Mouse (Mus musculus) stomach, embryonic 16.5 days (tissue): ENCODE data around the gene Tube1. TPM values are rescaled to one million over a fixed set of nuclear protein-coding genes. Genes with fewer than 3 reads are reported as not detected.
A peak's percentile ranks its signal among the peaks of the same experiment; 100 is the strongest.

Source experiments
- ATAC-seq: fragments of 200-750 bp; cut with Nextera tagmentation; 2 replicates; pipeline ENCODE4 v1.8.0; 2017; ENCODE audit warnings: moderate number of reproducible peaks, moderate TSS enrichment; ENCODE audit not compliant: insufficient read depth, low FRiP score
- H3K27ac ChIP-seq: fragments of 300-500 bp; sonication (generic); 2 replicates; pipeline ENCODE4 v1.5.1; 2014; ENCODE audit warnings: low read length
- H3K27me3 ChIP-seq: fragments of 300-500 bp; sonication (generic); 2 replicates; pipeline ENCODE4 v1.6.1; 2014; ENCODE audit warnings: low read length, control low read depth, mixed read lengths; ENCODE audit not compliant: control insufficient read depth, insufficient read depth
- H3K36me3 ChIP-seq: fragments of 300-500 bp; sonication (generic); 2 replicates; pipeline ENCODE4 v1.6.1; 2014; ENCODE audit warnings: low read length; ENCODE audit not compliant: control insufficient read depth, insufficient read depth
- H3K4me1 ChIP-seq: fragments of 300-500 bp; sonication (generic); 2 replicates; pipeline ENCODE4 v1.6.1; 2014; ENCODE audit warnings: low read length, control low read depth, mixed read lengths; ENCODE audit not compliant: control insufficient read depth, insufficient read depth
- H3K4me2 ChIP-seq: fragments of 300-500 bp; sonication (generic); 2 replicates; pipeline ENCODE4 v1.6.1; 2014; ENCODE audit warnings: low read depth, low read length, mixed read lengths
- H3K4me3 ChIP-seq: fragments of 300-500 bp; sonication (generic); replicated peaks from 2 replicates; pipeline ENCODE4 v1.5.1; 2014; ENCODE audit warnings: mild to moderate bottlenecking, low read length
- H3K9ac ChIP-seq: fragments of 300-500 bp; sonication (generic); 2 replicates; pipeline ENCODE4 v1.6.1; 2014; ENCODE audit warnings: low read length
- H3K9me3 ChIP-seq: fragments of 300-500 bp; sonication (generic); replicated peaks from 2 replicates; pipeline ENCODE4 v1.6.1; 2016; ENCODE audit warnings: low read length, control low read depth; ENCODE audit not compliant: control insufficient read depth
- WGBS: fragments of 180-500 bp; shearing (Covaris S2); extraction: QIAGEN DNeasy Blood & Tissue Kit; methylation state at CpG from one replicate; pipeline ENCODE4 v1.1.7; 2014; 5-methylcytosine and 5-hydroxymethylcytosine counted together
- polyA plus RNA-seq: library from polyadenylated mRNA; unstranded; fragments of >200 nt; fragmentation: Nextera tagmentation; extraction: Ambion mirVana; gene quantifications from 2 replicates; pipeline ENCODE4 v1.2.1, GENCODE M21; 2015

Gene Tube1
- 16.2 and 17.6 TPM in 2 replicates for polyA plus RNA-seq

GRCm38 (mm10) chr10:39133462-39134310 lies at the start of gene Tube1, which contains the start of gene Fam229b:
Tube1 (plus strand) TSS chr10:39133976.
Fam229b (minus strand) TSS chr10:39133914.
- peak within 1 kb of the TSS; percentile 27; the same call in 1 of the 2 replicates for H3K27ac ChIP-seq

DNA sequence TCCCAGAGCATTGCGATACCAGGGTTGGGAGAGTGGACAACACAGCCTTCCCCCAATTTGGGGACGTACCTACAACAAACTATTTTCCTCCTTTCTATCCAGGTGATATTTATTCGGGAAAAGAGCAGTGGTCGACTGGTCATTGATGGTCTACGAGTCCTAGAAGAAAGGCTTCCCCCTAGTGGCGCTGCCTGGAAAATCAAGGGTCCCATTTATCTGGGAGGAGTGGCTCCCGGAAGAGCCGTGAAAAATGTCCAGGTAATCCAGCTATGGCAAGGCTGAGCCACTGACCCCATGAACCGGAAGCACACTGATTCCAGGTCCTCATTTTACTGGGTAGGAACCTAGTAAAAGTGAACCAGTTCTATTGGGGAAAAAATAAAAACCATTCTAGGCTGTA lies 36.8 kb upstream of the Tube1 start:
- Histone ChIP-seq H3K9me3 (no peaks in the 10 kb centered on the region), H3K4me3 (no peak overlapping the region), H3K27me3 (no peaks in the 10 kb centered on the region), H3K4me2 (no peak overlapping the region), H3K4me1 (no peaks in the 10 kb centered on the region), H3K36me3 (peaks cover 18% of the 10 kb centered on the region), H3K27ac (no peak overlapping the region), H3K9ac (no peak overlapping the region)
- WGBS = 81% methylated on average over 9 of the region's 9 CpGs
- ATAC-seq = no peak

More at GRCm38 (mm10) chr10:39133462-39134310, at the start of gene Tube1, which contains the start of gene Fam229b:
- ATAC-seq = peak; percentile 95
- Histone ChIP-seq H3K27me3 (no peaks in the 10 kb centered on the region), H3K4me3 (peak within 1 kb of the TSS; percentile 82), H3K9me3 (no peaks in the 10 kb centered on the region), H3K4me1 (peaks cover 3% of the 10 kb centered on the region; the same call in 1 of the 2 replicates), H3K36me3 (peaks cover 3% of the 10 kb centered on the region; the same call in 1 of the 2 replicates), H3K4me2 (peak within 1 kb of the TSS; percentile 88), H3K9ac (peak within 1 kb of the TSS; percentile 83)
- 4% methylated on average over 47 of the region's 47 CpGs for WGBS

DNA sequence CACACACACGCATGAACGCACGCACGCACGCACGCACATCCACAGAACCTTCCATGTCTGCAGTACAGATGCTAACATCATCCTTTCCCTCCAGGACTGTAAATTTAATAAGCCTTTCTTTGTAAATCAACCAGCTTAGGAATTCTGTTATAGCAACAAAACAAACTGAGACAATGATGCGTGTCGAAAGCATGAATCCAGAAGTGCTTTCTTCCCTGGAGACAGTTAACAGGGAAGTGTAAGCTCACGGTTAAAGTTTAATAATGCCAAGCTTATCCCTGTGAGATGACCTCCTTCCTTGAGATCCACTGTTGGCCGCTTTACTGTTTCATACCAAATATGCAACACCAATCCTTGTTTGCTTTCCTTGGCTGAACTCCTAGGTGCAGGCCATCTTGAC lies 35.0 kb upstream of the Tube1 start:
- Histone ChIP-seq H3K4me2 (no peak overlapping the region), H3K27me3 (no peaks in the 10 kb centered on the region), H3K27ac (no peak overlapping the region), H3K4me1 (no peaks in the 10 kb centered on the region), H3K9me3 (no peaks in the 10 kb centered on the region), H3K4me3 (no peak overlapping the region), H3K36me3 (peaks cover 16% of the 10 kb centered on the region), H3K9ac (no peak overlapping the region)
- no peak for ATAC-seq
- WGBS = 94% methylated on average over 10 of the region's 10 CpGs

DNA sequence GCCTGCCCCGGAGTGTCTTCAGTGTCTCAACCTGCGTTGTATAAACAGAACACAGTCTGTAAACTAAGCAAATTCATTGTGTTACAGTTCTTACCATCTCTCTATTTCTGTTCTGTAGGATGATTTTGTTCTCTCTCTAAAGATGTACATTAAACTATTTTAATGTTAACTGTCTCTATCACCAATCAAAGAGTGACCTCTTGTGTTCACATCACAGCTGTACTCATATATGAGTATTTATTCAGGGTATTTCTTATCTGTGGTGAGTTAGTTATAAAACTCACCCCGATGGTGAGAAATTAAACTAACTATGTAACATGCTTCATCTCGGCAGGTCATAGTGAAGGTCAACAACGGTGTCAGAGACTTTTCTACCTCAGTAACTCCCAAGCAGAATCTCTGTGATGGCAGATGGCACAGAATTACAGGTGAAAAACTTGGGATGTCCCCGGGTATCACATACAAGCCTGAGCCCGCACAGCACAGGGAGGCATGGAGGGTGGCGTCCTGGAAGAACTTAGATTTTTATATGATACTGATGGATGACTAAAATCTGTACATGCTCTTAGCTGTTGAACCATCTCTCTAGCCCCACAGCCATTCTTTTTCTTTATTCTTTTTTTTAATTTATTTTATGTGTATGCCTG lies 28.9 kb upstream of the Tube1 start:
- H3K27me3 ChIP-seq = no peaks in the 10 kb centered on the region
- no peaks in the 10 kb centered on the region for H3K4me1 ChIP-seq
- no peak overlapping the region for H3K4me2 ChIP-seq
- no peaks in the 10 kb centered on the region for H3K9me3 ChIP-seq
- WGBS = 87% methylated on average over 8 of the region's 8 CpGs
- no peak for ATAC-seq
- H3K9ac ChIP-seq = no peak overlapping the region
- no peak overlapping the region for H3K4me3 ChIP-seq
- no peak overlapping the region for H3K27ac ChIP-seq
- H3K36me3 ChIP-seq = 0 out of 2 replicates have a peak, but pooled peaks cover 4% of the 10 kb centered on the region

DNA sequence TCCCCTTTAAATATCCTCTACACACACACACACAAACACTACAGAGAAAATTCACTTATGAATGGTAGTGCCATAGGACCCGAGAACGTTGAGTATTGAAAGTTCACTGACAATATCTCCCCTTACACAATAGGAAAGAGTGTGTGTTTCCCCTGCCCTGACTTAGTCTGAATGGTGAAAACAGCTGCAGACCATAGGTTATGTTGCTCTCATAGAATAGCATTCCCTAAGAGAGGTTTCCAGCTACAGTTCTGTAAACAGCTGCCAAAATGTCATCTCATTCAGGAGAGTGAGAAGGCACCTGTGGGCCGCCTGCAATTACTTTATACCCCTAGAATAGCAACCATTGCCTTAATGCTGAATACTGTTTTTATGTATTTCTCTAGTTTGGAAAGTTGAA lies 27.4 kb upstream of the Tube1 start:
- no peaks in the 10 kb centered on the region for H3K27me3 ChIP-seq
- ATAC-seq = no peak
- peaks cover 5% of the 10 kb centered on the region; the same call in 1 of the 2 replicates for H3K36me3 ChIP-seq
- WGBS = 55% methylated on average over 3 of the region's 3 CpGs
- H3K4me1 ChIP-seq = no peaks in the 10 kb centered on the region
- no peak overlapping the region for H3K4me3 ChIP-seq
- H3K4me2 ChIP-seq = no peak overlapping the region
- H3K9me3 ChIP-seq = no peaks in the 10 kb centered on the region
- H3K27ac ChIP-seq = no peak overlapping the region
- H3K9ac ChIP-seq = no peak overlapping the region

DNA sequence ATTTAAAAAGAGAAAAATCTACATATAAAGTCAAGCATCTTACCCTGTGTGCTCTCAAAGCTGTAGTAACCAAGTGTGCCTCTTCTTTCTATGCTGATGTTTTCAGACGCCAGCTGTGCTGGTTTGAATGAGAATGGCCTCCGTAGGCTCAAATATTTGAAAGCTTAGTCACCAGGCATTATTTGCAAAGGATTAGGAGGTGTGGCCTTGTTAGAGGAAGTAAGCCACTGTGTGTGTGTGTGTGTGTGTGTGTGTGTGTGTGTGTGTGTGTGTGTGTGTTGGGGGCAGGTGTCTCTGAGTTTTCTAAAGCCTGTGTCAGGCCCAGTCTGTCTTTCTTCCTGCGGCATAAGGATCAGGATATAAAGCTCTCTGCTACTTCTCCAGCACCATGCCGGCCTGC lies 26.8 kb upstream of the Tube1 start:
- H3K4me3 ChIP-seq = no peak overlapping the region
- no peaks in the 10 kb centered on the region for H3K4me1 ChIP-seq
- no peak overlapping the region for H3K9ac ChIP-seq
- H3K9me3 ChIP-seq = no peaks in the 10 kb centered on the region
- ATAC-seq = no peak
- H3K27ac ChIP-seq = no peak overlapping the region
- WGBS = 50% methylated on average over 4 of the region's 4 CpGs
- no peak overlapping the region for H3K4me2 ChIP-seq
- H3K36me3 ChIP-seq = peaks cover 5% of the 10 kb centered on the region; the same call in 1 of the 2 replicates
- no peaks in the 10 kb centered on the region for H3K27me3 ChIP-seq

- no peak overlapping the region for H3K4me2 ChIP-seq
- no peaks in the 10 kb centered on the region for H3K9me3 ChIP-seq
- 61% methylated on average over 10 of the region's 10 CpGs for WGBS
- H3K4me3 ChIP-seq = no peak overlapping the region
- no peaks in the 10 kb centered on the region for H3K27me3 ChIP-seq
- no peak for ATAC-seq
- H3K36me3 ChIP-seq = peaks cover 5% of the 10 kb centered on the region; the same call in 1 of the 2 replicates
- H3K9ac ChIP-seq = no peak overlapping the region
- no peaks in the 10 kb centered on the region for H3K4me1 ChIP-seq
- no peak overlapping the region for H3K27ac ChIP-seq
These were observed 24.8 kb upstream of the Tube1 start for GRCm38 (mm10) chr10:39108837-39109488.

DNA sequence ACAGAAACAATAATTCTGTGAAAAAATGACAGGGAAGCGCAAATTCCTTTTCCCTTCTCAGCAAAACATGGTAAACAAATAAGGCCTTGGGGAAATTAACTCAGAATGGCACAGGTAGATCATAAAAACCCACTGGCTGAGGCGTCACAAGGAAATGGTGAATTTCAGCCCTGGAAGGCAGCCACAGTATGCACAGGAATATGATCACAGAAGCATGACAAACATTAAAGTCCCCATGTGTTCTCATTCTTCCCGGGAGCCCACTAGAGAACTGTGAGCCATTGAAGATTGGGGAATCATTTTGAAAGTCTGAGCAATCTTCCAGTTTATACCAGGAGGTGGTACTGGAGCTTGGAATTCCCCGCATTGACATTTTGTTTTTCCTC lies 24.3 kb upstream of the Tube1 start:
- no peak overlapping the region for H3K27ac ChIP-seq
- 52% methylated on average over 4 of the region's 4 CpGs for WGBS
- no peaks in the 10 kb centered on the region for H3K9me3 ChIP-seq
- no peak for ATAC-seq
- no peaks in the 10 kb centered on the region for H3K4me1 ChIP-seq
- H3K4me3 ChIP-seq = no peak overlapping the region
- H3K9ac ChIP-seq = no peak overlapping the region
- no peaks in the 10 kb centered on the region for H3K27me3 ChIP-seq
- peaks cover 5% of the 10 kb centered on the region; the same call in 1 of the 2 replicates for H3K36me3 ChIP-seq
- no peak overlapping the region for H3K4me2 ChIP-seq
